Mouse (Mus musculus) layer of hippocampus, postnatal 10 days (tissue): ENCODE data around the gene Foxa2. TPM values are rescaled to one million over a fixed set of nuclear protein-coding genes. Genes with fewer than 3 reads are reported as not detected.

Experiments
- DNase-seq, 2 experiments: peaks; one replicate each; pipeline ENCODE4 v3.0.0; 2021; ENCODE audit warnings: low spot score in 2 of 2
- long read RNA-seq: library from polyadenylated mRNA; stranded (forward); transcript quantifications from one replicate; pipeline ENCODE4 v2.0.0, GENCODE M21; 2023
- total RNA-seq, 2 experiments: library from RNA; stranded (reverse); gene quantifications; 2 replicates each; pipeline ENCODE4 v1.2.3; 2021

The Foxa2 gene
- total RNA-seq: not detected
- long read RNA-seq: 0 reads

DNA sequence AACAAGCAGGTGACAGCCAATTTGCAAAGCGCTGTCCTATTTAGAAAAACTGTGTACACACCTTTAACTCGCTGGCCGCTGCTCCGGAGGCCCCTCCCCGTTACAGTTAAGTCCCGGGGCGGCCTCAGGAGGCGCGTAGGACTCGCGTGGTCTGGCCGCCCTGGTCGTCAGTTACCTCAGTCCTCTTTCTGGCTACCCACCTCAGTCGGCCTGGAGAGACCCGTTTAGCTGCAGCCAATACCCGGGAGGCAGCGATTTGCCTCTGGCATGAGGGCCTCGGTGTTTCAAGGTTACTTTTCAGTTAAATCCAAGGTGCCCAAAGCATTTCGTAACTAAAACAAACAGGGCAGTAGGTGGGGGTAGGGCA is at the start of gene Foxa2:
Gene Foxa2 (minus strand): TSS at position 171 of the 367 bp plus-strand sequence.
- DNase-seq: no peak

DNA sequence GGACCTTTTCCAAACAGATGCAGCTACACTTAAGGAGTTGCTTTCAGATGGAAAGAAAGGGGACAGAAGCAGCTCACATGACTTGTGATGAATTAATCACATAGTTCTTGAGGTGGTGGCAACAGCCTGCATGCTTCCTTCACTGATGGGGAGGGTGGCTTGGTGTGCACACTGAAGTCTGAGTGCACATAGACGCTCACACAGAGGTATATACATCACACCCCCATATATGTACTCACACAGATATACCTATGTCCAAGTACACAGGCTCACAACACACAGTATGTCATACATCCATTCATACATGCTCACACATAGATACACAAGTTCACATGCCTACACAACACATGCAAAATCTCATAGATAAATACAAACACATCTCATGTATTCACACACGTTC is 45.3 kb upstream of the Foxa2 start:
- no peak for DNase-seq

DNA sequence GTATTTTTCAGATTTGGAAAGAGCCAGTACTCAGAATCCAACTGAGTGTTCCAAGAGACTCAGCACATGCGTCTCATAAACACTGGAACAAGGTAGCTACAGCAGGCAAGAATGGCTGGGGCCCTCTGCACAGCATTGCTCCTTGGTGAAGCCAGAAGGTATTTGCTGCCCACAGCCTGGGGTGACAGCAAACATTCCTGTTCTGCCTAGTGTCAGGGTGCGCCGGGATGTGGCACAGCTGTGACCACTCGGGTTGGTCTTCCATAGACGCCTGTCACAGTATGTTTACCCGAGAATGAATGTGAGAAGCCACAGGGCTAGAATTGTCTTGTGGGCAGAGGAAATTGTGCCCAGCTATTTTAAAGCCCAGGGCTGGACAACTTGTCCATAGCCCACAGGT is 44.9 kb upstream of the Foxa2 start:
- DNase-seq: no peak

DNA sequence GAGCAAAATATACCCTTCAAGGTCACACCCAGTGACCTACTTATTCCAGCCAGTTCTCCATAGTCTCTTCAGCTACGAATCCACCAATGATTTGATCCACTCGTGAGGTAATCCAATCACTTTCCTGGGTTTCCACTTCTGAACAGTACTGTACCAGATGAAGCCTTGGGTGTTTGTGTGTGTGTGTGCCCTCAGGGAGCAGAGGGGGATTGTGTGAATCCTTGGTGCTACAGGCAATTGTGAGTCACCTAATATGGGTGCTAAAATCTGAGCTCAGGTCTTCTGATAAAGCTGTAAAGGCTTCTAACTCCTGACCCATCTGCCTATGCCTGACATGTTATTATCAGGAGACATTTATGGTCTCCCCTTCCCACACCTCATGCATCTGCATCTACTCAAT is 43.3 kb upstream of the Foxa2 start:
- no peak for DNase-seq

DNA sequence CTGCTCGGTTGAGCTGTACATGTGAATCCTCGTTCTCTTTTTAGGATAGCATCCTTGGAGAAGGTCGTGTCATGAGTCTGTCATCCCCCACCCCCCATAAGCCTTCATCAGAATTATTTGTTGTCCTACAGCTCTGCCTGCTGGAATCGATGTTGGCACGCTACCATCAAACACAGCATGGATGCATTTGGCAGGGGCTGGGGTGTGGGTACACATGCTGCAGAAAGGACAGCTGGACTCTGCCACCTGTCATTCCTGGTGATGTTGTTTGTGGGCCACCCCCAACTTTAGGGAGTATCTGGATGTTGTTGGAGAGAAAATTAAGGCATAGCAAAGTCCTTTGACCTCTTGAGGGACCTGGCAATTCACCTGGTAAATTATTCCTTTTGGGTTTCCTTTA is 38.8 kb upstream of the Foxa2 start:
- DNase-seq: peak; percentile 35 to 41

DNA sequence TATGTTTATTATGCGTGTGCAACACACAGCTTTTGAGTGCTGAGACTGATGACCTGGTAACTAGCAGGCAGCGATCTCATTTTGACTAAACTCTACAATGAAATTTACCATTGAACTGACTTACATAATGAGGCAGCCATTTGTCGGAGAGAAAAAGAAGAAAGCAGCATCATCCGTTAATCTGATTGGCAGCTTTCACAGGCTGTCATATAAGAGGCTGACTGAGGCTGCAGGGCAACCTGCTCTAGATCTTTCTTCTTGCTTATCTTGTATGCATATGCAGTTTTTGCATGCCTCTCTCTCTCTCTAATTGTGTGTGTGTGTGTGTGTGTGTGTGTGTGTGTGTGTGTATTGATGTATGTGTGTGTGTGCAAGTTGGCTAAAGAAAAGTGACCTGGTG is 38.4 kb upstream of the Foxa2 start:
- DNase-seq: no peak

DNA sequence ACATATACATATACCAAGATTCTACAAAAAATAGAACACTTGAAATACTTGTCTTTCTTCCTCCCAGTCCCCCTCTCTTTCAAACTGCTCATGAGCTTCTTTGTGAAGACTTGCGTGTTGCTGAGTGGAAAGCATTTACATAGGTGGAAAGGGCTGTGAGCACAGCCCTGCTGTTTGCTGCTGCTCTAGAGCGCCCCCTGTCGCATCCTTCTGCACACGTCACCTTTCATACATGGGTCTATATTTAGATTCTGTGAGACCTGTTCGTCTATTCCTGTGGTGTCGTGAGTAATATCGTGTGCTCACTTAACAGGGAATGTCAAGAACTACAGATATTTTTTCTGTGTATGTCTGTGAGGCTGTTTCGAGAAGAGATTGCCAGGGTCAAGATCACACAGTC is 35.5 kb upstream of the Foxa2 start:
- peak; percentile 14 to 51 for DNase-seq

DNA sequence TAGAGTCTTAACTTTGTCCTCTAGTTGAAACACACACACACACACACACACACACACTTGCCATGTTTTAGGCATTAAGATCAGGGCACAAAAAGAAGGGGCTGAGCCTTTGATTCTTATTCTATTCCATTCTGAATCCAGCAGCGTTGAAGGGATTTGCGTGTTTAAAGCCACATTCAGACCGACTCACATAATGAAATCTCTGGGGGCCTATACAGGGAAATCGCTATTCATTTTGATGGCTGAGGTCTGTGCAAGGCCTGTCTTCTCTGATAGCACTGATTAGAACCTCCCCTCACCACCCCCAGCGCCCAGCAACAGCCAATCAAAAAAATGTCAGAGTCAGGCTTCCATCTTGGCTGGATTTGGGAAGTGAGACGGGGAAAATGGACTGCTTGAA is 13.9 kb upstream of the Foxa2 start:
- DNase-seq: no peak

DNA sequence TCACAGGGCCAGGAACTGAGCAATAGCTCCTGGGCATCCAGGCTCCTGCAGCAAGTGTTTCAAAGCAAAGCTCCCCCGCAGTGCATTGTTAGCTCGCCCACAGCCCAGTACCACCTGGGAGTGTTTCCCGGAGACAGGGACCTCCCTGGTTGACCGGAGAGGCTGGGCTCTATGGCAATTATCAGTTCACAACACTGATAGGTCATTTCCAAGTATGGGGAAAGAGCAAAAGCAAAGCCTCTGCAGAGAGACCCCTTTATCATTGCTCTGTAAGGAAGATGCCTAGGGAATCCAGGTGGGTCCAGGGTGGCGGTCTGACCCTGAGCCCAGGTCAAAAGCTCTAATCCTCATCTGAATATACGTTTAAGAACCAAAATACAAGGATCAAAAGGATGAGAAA is 6.6 kb upstream of the Foxa2 start:
- no peak for DNase-seq

DNA sequence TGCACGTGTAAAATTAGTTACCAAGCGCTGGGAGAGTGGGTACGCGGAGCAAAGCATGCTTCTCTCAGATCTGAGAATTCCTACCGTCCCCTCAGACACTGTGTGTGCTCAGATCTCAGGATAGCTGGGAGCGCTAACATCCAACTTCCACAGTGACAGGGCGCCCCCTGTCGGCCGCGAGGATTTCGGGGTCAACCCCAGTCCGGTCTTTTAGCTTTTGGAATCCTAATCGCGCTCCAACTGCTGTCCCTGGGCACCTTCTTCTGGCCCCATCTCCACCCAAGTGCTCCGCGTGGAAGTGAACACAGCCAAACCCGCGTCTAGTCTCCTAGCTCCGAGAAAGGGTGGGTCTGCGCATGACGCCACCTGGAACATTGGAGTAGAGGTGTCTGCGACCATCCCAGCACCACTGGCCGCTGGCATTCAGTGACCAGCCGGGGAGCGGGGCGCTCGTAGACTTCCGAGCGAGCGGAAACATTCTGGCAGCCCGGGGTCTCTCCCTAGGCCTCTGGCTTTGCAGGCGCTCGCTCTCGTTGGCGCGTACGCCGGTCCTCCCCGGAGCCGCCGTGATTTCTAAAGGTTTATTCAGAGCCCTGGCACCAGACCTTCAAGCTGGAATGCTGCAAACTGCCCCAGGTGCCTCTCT is 1.8 kb upstream of the Foxa2 start:
- DNase-seq: peak; percentile 69 to 78

DNA sequence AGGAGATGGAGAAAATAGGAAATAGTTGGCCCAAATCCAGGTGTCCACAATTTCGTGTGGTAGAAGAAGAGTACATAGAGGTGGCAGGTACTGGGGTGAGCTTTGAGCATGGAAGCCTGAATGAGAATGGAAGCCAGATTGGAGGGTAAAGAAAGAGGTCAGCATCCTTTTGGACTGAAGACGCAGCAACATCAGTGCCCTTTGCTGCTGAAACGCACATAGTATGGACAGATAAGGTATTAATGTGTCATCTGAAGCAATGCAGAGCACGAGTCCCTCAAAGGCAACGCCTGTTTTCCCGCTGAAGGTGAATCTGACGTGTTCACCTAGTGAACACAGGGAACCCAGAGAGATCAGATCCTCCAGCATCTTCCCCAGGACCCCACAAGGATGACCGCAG is 842 bp upstream of the Foxa2 start:
- DNase-seq: no peak

DNA sequence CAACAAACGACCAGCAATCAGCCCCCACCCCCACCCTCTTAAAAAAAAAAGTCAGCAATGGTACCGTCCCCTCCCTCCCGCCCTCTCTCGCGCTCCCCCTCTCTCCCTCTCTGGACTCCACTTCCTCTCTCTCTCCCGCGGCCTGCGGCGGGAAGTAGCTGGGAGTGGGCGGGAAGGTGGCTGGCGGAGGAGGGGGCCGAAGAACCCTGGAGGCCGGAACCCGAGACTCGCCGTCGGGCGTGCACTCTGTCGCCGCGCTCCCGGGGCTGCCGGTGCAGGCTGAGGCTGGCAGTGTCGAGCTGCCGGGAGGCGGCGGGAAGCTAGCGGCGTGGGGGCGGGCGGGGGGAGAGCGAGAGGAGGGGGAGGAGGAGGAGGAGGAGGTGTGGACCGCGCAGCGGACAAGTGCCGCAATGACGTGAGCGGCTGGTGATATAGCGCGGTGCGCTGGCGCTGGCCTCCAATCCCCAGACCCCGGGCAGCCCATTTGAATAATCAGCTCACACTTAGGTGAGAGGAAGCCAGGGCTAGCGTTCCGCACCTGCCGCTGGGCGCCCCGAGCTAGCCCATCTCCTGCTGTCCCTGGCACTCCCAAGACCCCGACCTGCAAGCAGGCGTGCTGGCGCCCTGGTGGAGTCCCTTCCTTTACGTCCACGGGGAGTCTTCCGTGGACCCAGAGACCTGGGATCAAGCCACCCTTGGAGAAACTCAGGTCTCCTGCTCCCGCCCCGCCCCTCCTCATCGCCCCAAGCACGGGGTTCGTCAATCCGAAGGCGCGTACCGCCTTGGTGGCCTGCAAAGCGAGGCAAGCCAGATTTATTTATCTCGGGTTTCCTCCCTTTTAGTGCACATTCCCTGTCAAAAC is 601 bp downstream of the Foxa2 start:
- DNase-seq: no peak

DNA sequence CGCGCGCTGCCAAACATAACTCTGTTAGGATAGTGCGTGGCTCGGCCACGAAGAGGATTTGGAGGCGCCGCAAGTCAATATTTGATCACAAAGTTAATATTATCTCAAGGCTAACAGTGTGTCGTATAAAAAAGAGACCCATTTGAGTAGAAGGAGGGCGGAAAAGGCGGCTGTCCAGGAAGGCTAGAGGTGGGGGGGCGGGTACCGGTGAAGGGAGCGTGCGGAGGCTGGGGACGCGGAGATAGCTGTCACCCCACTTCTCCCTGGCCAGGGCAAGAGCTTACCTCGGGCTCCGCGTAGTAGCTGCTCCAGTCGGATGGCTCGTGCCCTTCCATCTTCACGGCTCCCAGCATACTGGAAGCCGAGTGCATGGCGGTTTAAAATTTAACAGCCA is 1.2 kb downstream of the Foxa2 start:
- no peak for DNase-seq

DNA sequence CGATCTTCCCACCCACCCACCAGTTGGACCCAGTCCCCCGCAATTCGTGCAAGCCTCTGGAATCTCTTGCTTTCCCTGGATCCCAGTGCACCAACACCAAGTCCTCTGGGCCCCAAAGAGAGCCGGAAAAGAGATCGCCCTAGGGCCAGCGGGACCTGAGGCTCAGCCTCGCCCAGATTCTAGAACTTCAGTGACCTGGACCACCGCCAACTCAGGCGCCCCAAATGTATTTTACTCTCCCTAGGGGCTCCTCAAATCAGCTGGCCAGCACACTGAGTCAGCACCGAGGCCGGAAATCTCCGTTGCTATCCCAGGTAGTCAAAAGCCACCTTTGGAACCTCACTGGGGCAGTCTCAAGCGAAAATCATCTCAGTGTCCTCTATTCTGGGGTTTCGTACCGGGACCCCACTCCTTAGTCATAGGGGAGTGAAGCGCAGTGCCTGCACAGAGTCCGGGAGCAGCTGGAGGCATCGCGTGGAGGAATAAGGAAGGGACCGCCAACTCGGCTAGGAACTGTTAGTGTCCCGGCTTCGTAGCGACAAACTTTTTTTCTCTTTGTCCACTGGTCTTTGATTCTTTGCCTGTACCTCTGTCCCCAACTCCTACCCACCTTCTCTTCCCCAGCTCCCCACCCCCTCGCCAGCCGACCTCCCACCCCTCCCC is 1.8 kb downstream of the Foxa2 start:
- no peak for DNase-seq

DNA sequence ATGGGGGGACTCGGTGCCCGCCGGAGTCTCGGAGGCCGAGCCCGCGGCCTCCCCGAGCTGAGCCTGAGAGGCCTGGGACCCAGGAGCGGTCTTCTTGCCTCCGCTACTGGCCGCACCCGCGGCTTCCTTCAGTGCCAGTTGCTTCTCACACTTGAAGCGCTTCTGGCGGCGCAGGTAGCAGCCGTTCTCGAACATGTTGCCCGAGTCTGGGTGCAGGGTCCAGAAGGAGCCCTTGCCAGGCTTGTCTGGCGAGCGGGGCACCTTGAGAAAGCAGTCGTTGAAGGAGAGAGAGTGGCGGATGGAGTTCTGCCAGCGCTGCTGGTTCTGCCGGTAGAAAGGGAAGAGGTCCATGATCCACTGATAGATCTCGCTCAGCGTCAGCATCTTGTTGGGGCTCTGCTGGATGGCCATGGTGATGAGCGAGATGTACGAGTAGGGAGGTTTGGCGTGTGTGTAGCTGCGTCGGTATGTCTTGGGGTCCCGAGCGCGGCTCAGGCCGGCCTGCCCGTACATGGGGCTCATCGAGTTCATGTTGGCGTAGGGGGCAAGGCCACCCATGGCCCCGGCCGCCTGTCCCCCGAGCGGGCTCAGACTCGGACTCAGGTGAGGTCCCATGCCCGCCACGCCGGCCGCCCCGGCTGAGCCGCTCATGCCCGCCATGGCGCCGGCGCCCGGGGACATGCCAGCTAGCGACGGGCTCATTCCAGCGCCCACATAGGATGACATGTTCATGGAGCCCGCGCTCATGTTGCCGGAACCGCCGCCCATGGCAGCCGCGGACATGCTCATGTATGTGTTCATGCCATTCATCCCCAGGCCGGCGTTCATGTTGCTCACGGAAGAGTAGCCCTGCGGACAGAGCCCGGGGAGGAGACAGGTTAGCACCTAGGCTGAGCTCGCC is 2.5 kb downstream of the Foxa2 start:
- no peak for DNase-seq

DNA sequence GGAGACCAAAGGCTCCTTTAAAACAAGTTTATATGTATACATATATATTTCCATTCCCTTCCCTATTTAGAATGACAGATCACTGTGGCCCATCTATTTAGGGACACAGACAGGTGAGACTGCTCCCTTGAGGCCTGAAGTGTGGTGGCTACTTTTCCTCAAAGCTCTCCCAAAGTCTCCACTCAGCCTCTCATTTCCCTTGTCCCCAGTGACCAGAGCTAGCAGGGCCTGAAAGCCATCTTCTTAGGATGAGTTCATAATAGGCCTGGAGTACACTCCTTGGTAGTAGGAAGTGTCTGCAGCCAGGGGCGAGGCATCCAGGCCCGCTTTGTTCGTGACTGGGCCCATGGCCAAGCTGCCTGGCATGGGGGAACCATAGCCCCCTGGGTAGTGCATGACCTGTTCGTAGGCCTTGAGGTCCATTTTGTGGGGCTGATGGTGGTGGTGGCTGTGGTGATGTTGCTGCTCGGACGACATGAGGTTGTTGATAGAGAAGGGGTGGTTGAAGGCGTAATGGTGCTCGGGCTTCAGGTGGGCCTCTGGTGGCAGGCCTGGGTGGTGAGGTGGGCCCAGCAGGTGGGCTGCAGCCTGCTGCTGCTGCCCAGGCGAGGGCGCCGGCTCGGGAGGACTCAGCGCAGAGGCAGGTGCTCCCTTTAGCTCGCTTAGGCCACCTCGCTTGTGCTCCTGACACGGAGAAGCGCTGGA is 3.3 kb downstream of the Foxa2 start:
- DNase-seq: no peak

DNA sequence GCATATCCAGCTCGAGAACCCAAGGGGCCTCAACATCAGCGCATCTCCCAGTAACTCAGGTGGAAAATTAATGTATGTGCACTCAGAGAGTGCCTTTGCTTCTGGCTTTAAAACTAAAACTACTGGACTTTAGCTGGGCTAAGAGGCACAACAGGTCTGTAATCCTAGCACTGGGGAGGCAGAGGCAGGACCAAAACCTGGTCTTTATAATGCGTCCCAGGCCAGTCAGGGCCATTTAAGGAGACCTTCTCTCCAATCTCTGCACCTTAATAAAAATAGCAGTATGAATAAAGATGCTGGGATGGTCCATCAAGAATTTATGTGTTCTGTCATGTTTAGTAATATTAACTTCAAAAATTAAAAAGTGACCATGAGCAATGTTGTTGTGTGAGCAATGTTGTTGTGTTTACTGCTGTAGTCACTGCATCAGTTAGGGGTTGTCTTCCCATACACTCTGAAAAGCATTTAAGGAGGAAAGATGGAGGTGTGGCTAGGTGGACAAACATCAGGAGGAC is 4.6 kb downstream of the Foxa2 start:
- no peak for DNase-seq

DNA sequence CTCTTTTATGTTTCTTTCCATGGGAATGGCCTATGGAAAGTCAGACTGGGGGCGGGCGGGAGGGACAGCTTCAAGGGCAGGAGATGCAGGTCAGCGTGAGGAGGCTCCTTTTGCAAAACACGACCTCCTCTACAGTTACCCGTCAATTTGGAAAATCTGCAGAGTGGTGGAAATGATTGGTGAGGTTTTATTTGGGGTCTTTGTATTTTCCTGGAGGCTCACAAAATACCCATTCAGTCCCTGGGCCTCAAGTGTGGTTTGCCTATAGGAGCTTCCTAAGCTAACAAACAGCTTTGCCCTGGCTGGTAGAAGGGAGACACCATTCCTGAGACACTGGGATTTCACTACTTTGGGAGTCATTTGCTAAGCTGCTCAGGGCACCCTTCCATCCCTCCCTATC is 5.4 kb downstream of the Foxa2 start:
- DNase-seq: no peak

DNA sequence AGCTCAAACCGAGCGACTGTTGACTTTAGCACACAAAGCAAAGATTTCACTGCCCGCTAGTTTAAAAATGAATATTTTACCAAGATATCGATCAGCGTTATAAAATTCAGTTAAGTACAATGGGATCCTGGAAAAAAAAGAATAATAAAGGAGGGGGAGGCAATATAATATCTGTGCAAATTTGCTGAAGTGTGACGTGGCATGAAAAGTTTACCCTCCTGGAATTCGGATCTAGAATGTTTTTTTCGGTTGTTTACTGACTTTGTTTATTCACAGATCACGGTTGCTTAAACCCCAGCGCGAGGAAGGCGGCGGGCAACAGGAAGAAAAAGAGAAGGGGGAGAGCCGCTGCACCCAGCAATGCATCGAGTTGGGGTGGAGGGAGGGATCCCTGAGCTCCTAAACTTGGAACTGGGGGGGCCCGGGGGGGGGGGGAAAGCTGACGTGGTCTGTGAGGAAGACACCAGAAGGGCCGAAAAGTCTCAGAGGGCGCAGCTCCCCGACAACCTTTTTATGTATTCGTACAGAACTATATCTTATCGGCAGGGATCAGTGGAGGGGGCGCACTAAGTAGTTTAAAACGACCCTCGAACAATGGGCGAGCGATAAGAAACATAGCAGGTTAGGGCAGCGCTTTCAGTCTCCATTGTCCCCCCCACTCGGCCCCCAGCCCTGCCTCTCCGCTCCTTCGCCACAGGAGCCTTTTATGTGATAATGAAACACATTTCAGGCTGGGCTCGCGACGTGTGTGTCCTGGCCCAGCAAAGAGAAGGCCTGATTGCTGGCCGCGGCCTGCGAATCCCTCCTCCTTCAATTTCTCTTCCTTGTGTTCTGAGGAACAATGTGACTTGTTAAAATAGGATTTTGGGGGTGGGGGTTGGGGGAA is 6.3 kb downstream of the Foxa2 start:
- DNase-seq: no peak
